Mouse (Mus musculus): ENCODE measurements at regions not wholly inside any gene's neighbourhood (a gene's known extent, or its start where the extent isn't known, plus 50 kb on each side); places are given as distances from the start of the nearest gene placed in this dataset.

GRCm38 (mm10) chr6:22443573-22443972, 87.5 kb upstream of the Fam3c start:
- no peak for DNase-seq (ENCODE audit: low spot score)

- DNase-seq (ENCODE audit: low spot score): no peak
Observed at GRCm38 (mm10) chr6:22443170-22443569, 87.1 kb upstream of the Fam3c start.

DNA sequence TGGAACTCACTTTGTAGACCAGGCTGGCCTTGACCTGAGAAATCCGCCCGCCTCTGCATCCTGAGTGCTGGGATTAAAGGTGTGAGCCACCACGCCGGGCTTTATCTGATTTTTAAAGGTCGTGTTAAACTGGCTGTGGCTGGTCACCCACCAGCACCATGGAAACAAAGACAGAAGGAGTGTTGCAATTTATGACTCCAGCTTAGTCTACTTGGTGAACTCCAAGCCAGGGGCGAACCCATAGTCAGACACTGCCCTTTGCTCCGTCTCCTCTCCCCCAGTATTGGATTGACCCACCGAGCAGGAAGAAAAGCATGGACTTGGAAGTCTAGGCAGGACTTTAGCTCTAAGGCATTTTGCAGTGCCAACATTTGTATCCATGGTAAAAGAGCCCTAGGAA, 86.5 kb upstream of the Fam3c start:
- no peak for DNase-seq (ENCODE audit: low spot score)

GRCm38 (mm10) chr6:22439871-22440270, 83.8 kb upstream of the Fam3c start:
- no peak for DNase-seq (ENCODE audit: low spot score)

GRCm38 (mm10) chr6:22429026-22429425, 73.0 kb upstream of the Fam3c start:
- no peak for DNase-seq (ENCODE audit: low spot score)

DNA sequence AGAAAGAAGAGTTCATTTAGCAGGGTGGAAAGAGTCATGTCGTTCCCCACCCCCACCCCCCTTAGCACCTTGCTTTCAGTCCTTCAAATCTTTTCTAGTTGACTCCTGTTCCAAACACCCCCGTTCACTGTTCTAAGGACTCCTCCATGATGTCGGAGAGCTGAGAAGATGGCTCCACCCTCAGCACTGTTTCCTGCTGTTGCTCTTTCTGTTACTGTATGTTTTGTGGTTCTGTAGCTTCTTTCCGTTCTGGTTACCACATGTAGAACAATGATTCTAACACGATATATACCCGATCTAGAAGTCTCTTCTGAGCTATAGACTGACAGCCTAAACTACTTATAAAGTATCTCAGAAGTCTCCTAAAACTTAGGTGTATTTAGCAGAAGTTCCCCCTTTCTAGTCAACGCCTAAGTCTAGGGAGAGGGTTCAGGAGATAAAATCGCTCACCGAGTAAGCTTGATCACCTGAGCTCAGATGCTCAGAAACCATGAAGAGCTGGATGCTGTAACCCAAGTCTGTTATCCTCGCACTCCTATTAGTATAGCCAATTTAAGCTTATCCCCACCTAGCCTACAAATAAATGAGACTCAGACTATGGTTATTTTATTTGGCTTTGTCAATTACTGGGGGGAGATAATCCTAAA, 68.2 kb upstream of the Fam3c start:
- DNase-seq (ENCODE audit: low spot score): no peak

DNA sequence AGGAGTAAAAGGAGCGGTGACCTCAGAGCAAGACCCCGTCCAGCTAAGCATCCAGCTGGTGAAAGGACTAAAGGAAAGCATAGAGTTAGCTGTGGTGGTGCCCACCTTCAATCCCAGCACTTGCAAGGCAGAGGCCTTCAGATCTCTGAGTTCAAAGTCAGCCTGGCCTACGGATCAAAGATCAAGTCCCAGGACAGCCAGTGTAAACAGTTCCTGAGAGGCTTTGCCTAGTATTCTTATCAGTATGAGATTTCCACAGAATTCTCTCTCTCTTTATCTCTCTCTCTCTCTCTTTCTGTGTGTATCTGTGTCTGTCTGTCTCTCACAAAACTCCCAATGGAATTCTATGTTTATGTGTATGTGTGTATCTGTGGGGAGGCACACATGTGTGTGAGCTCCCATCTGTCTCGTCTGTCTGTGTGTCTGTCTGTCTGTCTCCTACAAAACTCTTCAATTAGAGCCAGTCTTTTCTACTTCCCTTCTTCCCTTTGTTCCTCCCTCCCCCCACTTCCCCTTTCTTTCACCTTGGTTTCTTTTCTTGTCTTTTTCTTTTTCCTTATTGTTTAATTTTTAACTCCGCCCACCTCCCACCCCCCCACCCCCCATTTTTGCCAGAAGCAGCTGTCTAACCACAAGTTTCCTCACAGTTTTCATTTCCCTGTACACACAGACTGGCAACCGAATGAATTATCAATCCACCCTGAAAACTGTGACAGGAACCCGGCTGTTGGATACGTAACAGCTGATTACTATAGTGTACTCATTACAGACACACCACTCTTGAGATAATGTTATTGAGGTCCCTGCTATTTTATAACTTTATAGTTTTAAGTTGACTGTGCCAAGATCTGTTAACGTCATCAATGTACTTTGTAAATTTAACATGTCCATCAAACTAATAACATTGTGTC, 67.3 kb upstream of the Fam3c start:
- no peak for DNase-seq (ENCODE audit: low spot score)

GRCm38 (mm10) chr6:22421551-22421950, 65.5 kb upstream of the Fam3c start:
- no peak for DNase-seq (ENCODE audit: low spot score)

- no peak for DNase-seq (ENCODE audit: low spot score)
Observed at GRCm38 (mm10) chr6:22418279-22418678, 62.2 kb upstream of the Fam3c start.

GRCm38 (mm10) chr6:22417189-22417588, 61.1 kb upstream of the Fam3c start:
- no peak for DNase-seq (ENCODE audit: low spot score)

DNA sequence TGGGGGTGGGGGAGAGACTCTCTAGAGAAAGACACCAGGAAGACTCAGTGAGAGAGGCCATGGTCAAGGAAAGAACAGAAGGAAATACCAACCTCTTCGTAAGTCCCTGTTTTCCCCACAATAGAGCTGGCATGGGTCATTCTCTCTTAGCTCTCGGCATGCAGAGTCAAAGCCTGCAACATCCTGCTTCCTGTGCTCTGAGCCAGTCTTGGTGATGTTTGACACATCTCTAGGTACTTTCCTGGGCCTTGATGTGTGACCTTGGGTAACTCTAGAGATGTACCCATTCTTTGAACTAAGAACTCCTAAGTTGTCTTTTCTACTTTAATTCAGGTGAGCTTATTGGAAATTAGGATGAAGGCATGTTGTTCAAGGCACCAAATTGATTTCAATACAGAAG, 55.8 kb upstream of the Fam3c start:
- DNase-seq (ENCODE audit: low spot score): no peak

GRCm38 (mm10) chr6:22408808-22409589, 53.0 kb upstream of the Fam3c start:
- DNase-seq (ENCODE audit: low spot score): no peak
